Mouse (Mus musculus): ENCODE measurements around the gene Steap3. TPM values are rescaled to one million over a fixed set of nuclear protein-coding genes. Genes with fewer than 3 reads are reported as not detected.

Gene Steap3
- polyA plus RNA-seq, 1 experiment from 2014 or later = 16.0 TPM

- Histone ChIP-seq H3K27me3 (replicated peaks) (no peaks in the 10 kb centered on the region), H3K4me1 (replicated peaks) (no peaks in the 10 kb centered on the region), H3K27ac (ENCODE audit: poor library complexity, severe bottlenecking) (no peak overlapping the region), H3K9ac (no peak overlapping the region), H3K9me3 (replicated peaks) (0 out of 2 replicates have a peak, but pooled peaks cover 4% of the 10 kb centered on the region), H3K4me2 (no peak overlapping the region), H3K36me3 (no peaks in the 10 kb centered on the region), H3K4me3 (no peak overlapping the region)
- no peak for ATAC-seq (ENCODE audit: insufficient number of reproducible peaks, low FRiP score)
- 47% methylated on average over 6 of the region's 6 CpGs for WGBS
Observed at GRCm38 (mm10) chr1:120186204-120186603, 86.3 kb downstream of the Steap3 start.

GRCm38 (mm10) chr1:120177141-120177540 is 95.4 kb downstream of the Steap3 start:
- no peak overlapping the region for H3K4me3 ChIP-seq
- no peaks in the 10 kb centered on the region for H3K36me3 ChIP-seq
- no peak overlapping the region for H3K4me2 ChIP-seq
- no peak overlapping the region for H3K9ac ChIP-seq
- peaks cover 15% of the 10 kb centered on the region for H3K4me1 ChIP-seq (replicated peaks)
- WGBS = 88% methylated on average over 8 of the region's 8 CpGs
- no peak overlapping the region for H3K27ac ChIP-seq (ENCODE audit: poor library complexity, severe bottlenecking)
- no peaks in the 10 kb centered on the region for H3K27me3 ChIP-seq (replicated peaks)
- ATAC-seq (ENCODE audit: insufficient number of reproducible peaks, low FRiP score) = no peak
- H3K9me3 ChIP-seq (replicated peaks) = no peaks in the 10 kb centered on the region

DNA sequence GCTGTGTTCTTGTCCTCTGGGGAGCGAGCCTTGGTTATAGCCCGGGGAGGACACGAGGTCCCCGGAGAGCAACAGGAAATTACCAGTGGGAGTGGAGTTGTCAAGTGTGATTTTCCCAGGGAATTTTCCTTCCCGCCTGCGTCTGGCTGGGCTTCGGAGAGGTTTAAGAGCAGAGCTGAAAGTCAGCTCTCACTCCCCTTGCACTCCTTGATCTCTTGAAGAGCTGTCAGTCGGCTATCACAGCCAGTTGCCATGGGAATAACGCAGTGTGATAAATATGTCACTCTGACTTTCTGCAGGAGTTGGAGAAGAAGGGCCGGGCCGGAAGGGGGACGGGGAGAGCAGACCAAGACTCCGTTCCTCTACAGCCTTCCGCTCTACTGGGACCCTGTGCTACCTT is 96.2 kb downstream of the Steap3 start:
- WGBS = 6% methylated on average over 14 of the region's 14 CpGs
- H3K27me3 ChIP-seq (replicated peaks) = no peaks in the 10 kb centered on the region
- no peak overlapping the region for H3K4me3 ChIP-seq
- peak overlapping the region; percentile 51 for H3K4me2 ChIP-seq
- H3K9ac ChIP-seq = peak overlapping the region; percentile 11; the same call in 1 of the 2 replicates
- no peaks in the 10 kb centered on the region for H3K9me3 ChIP-seq (replicated peaks)
- peak; percentile 78 for ATAC-seq (ENCODE audit: insufficient number of reproducible peaks, low FRiP score)
- peaks cover 15% of the 10 kb centered on the region for H3K4me1 ChIP-seq (replicated peaks)
- no peak overlapping the region for H3K27ac ChIP-seq (ENCODE audit: poor library complexity, severe bottlenecking)
- no peaks in the 10 kb centered on the region for H3K36me3 ChIP-seq

GRCm38 (mm10) chr1:120174991-120175390 is 97.5 kb downstream of the Steap3 start:
- 76% methylated on average over 4 of the region's 4 CpGs for WGBS

DNA sequence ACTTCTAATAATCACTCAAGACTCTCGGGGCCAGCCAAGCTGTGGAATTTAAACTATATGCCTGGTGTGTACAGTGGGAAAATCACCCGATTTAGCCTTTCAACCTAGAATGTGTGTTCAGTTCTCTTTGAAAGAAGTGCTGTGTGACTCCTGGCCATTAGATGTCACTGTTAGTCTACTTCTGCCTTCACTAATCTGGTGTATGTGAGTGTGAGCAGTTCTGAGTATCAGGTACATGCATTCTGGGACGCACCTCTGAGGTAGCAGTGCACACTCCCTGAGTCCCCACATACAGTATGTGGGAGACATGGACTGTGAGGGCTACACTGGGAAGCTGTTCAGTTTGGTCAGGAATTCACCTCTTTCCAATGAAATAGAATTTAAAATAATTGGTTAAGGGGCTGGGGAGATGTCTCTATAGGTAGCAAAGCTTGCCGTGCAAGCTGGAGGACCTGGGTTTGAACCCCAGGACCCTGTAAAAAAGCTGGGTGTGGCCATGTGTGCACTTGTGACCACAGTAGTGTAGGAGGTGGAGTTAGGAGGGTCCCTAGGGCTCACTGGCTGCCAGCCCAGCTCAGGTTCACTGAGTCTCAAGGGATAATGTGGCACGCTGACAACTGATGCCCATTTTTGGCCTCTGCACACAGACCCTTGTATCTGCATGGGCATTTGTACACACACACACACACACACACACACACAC is 100.5 kb downstream of the Steap3 start:
- no peak overlapping the region for H3K9ac ChIP-seq
- H3K36me3 ChIP-seq = no peaks in the 10 kb centered on the region
- ATAC-seq (ENCODE audit: insufficient number of reproducible peaks, low FRiP score) = no peak
- no peaks in the 10 kb centered on the region for H3K9me3 ChIP-seq (replicated peaks)
- WGBS = 55% methylated on average over 5 of the region's 5 CpGs
- H3K27me3 ChIP-seq (replicated peaks) = no peaks in the 10 kb centered on the region
- H3K4me1 ChIP-seq (replicated peaks) = peaks cover 15% of the 10 kb centered on the region
- no peak overlapping the region for H3K27ac ChIP-seq (ENCODE audit: poor library complexity, severe bottlenecking)
- no peak overlapping the region for H3K4me2 ChIP-seq
- no peak overlapping the region for H3K4me3 ChIP-seq

More at GRCm38 (mm10) chr1:120174991-120175390, 97.5 kb downstream of the Steap3 start:
- Histone ChIP-seq H3K27me3 (replicated peaks) (no peaks in the 10 kb centered on the region), H3K4me1 (replicated peaks) (peaks cover 15% of the 10 kb centered on the region), H3K27ac (ENCODE audit: poor library complexity, severe bottlenecking) (no peak overlapping the region), H3K9me3 (replicated peaks) (no peaks in the 10 kb centered on the region), H3K4me3 (no peak overlapping the region), H3K36me3 (no peaks in the 10 kb centered on the region), H3K4me2 (no peak overlapping the region), H3K9ac (no peak overlapping the region)
- no peak for ATAC-seq (ENCODE audit: insufficient number of reproducible peaks, low FRiP score)

DNA sequence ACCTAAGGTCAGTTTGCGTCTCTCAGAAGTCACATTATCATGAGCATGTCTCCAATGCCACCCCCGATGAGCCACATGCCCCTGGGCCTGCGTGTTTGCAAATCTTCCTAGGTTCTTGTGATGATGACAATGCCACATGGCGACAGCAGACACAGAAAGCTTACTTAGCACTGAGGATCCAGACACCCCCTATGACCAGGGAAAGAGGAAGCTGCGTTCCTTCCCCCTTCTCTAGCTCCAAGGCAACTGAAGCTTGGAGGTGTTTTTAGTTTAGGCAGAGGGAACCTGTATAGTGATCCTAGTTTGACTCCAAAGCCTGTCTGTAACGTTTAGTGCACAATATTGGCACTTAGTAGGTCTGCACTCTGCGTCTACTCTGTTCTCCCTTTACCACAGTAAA is 102.2 kb downstream of the Steap3 start:
- no peaks in the 10 kb centered on the region for H3K9me3 ChIP-seq (replicated peaks)
- H3K27me3 ChIP-seq (replicated peaks) = no peaks in the 10 kb centered on the region
- ATAC-seq (ENCODE audit: insufficient number of reproducible peaks, low FRiP score) = no peak
- H3K4me1 ChIP-seq (replicated peaks) = peaks cover 2% of the 10 kb centered on the region; the same call in 1 of the 2 replicates
- no peak overlapping the region for H3K4me2 ChIP-seq
- no peaks in the 10 kb centered on the region for H3K36me3 ChIP-seq
- WGBS = 74% methylated on average over 7 of the region's 7 CpGs
- H3K9ac ChIP-seq = no peak overlapping the region
- no peak overlapping the region for H3K4me3 ChIP-seq
- no peak overlapping the region for H3K27ac ChIP-seq (ENCODE audit: poor library complexity, severe bottlenecking)

- H3K4me1 ChIP-seq (replicated peaks) = no peaks in the 10 kb centered on the region
- 86% methylated on average over 7 of the region's 7 CpGs for WGBS
- no peaks in the 10 kb centered on the region for H3K27me3 ChIP-seq (replicated peaks)
- H3K9ac ChIP-seq = no peak overlapping the region
- ATAC-seq (ENCODE audit: insufficient number of reproducible peaks, low FRiP score) = no peak
- H3K9me3 ChIP-seq (replicated peaks) = no peaks in the 10 kb centered on the region
- no peaks in the 10 kb centered on the region for H3K36me3 ChIP-seq
- no peak overlapping the region for H3K4me2 ChIP-seq
- no peak overlapping the region for H3K27ac ChIP-seq (ENCODE audit: poor library complexity, severe bottlenecking)
- no peak overlapping the region for H3K4me3 ChIP-seq
Observed at GRCm38 (mm10) chr1:120168674-120169073, 103.8 kb downstream of the Steap3 start.

DNA sequence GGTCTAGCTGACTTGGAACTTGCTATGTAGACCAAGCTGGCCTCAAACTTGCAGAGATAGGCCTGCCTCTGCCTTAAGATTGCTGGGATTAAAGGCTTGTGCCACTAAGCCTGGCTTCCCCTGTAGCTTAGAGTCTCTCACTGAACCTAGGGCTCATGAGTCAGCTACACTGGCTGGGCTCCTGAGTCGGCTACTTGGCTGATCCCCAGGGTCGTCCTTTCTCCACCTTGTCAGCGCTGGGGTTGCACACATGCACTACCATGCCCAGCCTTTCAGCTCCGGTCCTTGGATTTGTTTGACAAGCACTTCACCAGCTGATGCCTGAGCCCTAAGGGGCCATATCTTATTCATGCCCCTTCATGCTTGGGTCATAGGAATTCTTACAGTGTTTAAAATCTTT is 104.5 kb downstream of the Steap3 start:
- H3K4me3 ChIP-seq = no peak overlapping the region
- H3K9ac ChIP-seq = no peak overlapping the region
- H3K4me2 ChIP-seq = no peak overlapping the region
- H3K27ac ChIP-seq (ENCODE audit: poor library complexity, severe bottlenecking) = no peak overlapping the region
- WGBS = 60% methylated on average over 4 of the region's 4 CpGs
- H3K9me3 ChIP-seq (replicated peaks) = no peaks in the 10 kb centered on the region
- no peak for ATAC-seq (ENCODE audit: insufficient number of reproducible peaks, low FRiP score)
- H3K36me3 ChIP-seq = no peaks in the 10 kb centered on the region
- no peaks in the 10 kb centered on the region for H3K4me1 ChIP-seq (replicated peaks)
- no peaks in the 10 kb centered on the region for H3K27me3 ChIP-seq (replicated peaks)

- ATAC-seq (ENCODE audit: insufficient number of reproducible peaks, low FRiP score) = no peak
- 47% methylated on average over 1 of the region's 1 CpGs for WGBS
- H3K27ac ChIP-seq (ENCODE audit: poor library complexity, severe bottlenecking) = no peak overlapping the region
- no peaks in the 10 kb centered on the region for H3K27me3 ChIP-seq (replicated peaks)
- H3K4me2 ChIP-seq = no peak overlapping the region
- no peaks in the 10 kb centered on the region for H3K4me1 ChIP-seq (replicated peaks)
- H3K36me3 ChIP-seq = peaks cover 3% of the 10 kb centered on the region; the same call in 1 of the 2 replicates
- H3K4me3 ChIP-seq = no peak overlapping the region
- H3K9ac ChIP-seq = no peak overlapping the region
- H3K9me3 ChIP-seq (replicated peaks) = no peaks in the 10 kb centered on the region
Observed at GRCm38 (mm10) chr1:120162616-120163015, 109.9 kb downstream of the Steap3 start.

DNA sequence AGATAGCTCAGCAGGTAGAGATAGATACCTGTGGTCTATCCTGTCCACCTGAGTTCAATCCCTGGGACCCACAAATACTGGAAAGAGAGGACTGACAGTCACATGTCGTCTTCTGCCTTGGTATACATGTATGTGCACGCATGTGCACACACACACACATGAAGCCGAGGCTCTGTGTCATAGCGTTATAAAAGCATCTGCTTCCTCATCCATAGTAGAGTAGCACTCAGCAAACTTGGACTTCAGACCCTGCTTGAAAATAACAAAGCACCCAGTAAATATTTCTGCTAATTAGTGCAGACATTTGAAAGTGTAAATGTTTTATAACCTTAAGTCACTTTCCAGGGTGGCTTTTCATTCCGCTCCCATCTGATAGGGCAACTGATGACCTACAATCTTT is 111.0 kb downstream of the Steap3 start:
- Histone ChIP-seq H3K9me3 (replicated peaks) (no peaks in the 10 kb centered on the region), H3K36me3 (peaks cover 3% of the 10 kb centered on the region; the same call in 1 of the 2 replicates), H3K27ac (ENCODE audit: poor library complexity, severe bottlenecking) (no peak overlapping the region), H3K4me3 (no peak overlapping the region), H3K27me3 (replicated peaks) (no peaks in the 10 kb centered on the region), H3K4me1 (replicated peaks) (no peaks in the 10 kb centered on the region), H3K4me2 (no peak overlapping the region), H3K9ac (no peak overlapping the region)
- ATAC-seq (ENCODE audit: insufficient number of reproducible peaks, low FRiP score) = no peak
- WGBS = 83% methylated on average over 5 of the region's 5 CpGs

DNA sequence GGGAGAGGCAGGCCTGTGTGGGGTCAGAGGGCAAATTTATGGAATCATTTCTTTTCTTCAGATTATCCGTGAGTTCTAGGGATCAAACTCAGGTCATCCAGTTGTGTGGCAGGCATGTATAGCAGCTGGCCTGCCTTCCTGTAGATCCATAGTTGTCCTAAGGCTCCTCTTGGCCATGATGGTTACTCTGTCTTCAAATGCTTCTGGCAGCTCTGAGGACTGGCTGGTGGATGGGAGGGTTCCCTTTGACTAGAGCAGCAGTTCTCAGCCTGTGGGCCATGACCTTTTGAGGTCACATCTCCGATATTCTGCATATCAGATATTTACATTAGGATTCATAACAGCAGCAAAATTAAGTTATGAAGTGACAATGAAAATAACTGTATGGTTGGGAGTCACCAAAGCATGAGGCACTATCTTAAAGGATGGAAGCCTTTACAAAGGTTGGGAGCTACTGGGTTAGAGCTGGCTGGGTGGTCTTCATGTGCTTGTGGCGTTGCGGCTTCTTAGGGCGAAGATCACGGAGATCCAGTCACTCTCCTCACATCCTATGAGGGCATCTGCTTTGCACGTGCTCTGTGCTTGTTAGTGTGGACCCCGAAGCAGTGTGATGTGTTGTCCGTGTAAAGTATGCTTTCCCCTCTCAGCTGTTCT is 113.9 kb downstream of the Steap3 start:
- Histone ChIP-seq H3K36me3 (peaks cover 3% of the 10 kb centered on the region; the same call in 1 of the 2 replicates), H3K9me3 (replicated peaks) (no peaks in the 10 kb centered on the region), H3K27me3 (replicated peaks) (no peaks in the 10 kb centered on the region), H3K4me1 (replicated peaks) (no peaks in the 10 kb centered on the region), H3K27ac (ENCODE audit: poor library complexity, severe bottlenecking) (no peak overlapping the region), H3K9ac (no peak overlapping the region), H3K4me3 (no peak overlapping the region), H3K4me2 (no peak overlapping the region)
- ATAC-seq (ENCODE audit: insufficient number of reproducible peaks, low FRiP score) = no peak
- WGBS = 87% methylated on average over 9 of the region's 9 CpGs
